Mouse (Mus musculus) v-Abl transformed pro-B cells (cell line): ENCODE data around the gene 1700037H04Rik.

Experiments
- in situ Hi-C, 2 experiments: fragments of 400-800 bp; cut with MboI; formaldehyde crosslinking; loops; one replicate each; pipeline ENCODE4 v1.15.1; 2025; ENCODE audit not compliant: unreplicated experiment in 2 of 2

Gene 1700037H04Rik

GRCm38 (mm10) chr2:131159938-131160581 is at the start of gene 1700037H04Rik:
Gene 1700037H04Rik (minus strand): TSS chr2:131160081.
- in situ Hi-C loops: no loop called here

- in situ Hi-C loops: loop anchor here in 1 of 2 experiments (5.0 kb wide), 1 partner anchor 43 kb away; no protein-coding TSS in a partner anchor
Measured at GRCm38 (mm10) chr2:131209125-131209795, 49.4 kb upstream of the 1700037H04Rik start.

GRCm38 (mm10) chr2:131208356-131208755 is 48.5 kb upstream of the 1700037H04Rik start:
- in situ Hi-C loops: loop anchor here in 1 of 2 experiments (5.0 kb wide), 1 partner anchor 44 kb away; no protein-coding TSS in a partner anchor

GRCm38 (mm10) chr2:131206778-131207177 is 46.9 kb upstream of the 1700037H04Rik start, which contains the start of gene Ap5s1:
Gene Ap5s1 (plus strand): TSS chr2:131207078.
- in situ Hi-C loops: loop anchor here in 1 of 2 experiments (5.0 kb wide), 1 partner anchor 46 kb away; no protein-coding TSS in a partner anchor

- in situ Hi-C loops: loop anchor here in 1 of 2 experiments (5.0 kb wide), 1 partner anchor 47 kb away; no protein-coding TSS in a partner anchor
Measured at GRCm38 (mm10) chr2:131205521-131206182, 45.8 kb upstream of the 1700037H04Rik start.

- in situ Hi-C loops: no loop called here
Measured at GRCm38 (mm10) chr2:131204410-131204981, 44.6 kb upstream of the 1700037H04Rik start.

- in situ Hi-C loops: no loop called here
Measured at GRCm38 (mm10) chr2:131203816-131204409, 44.0 kb upstream of the 1700037H04Rik start.

- in situ Hi-C loops: no loop called here
Measured at GRCm38 (mm10) chr2:131201262-131201661, 41.4 kb upstream of the 1700037H04Rik start.

- in situ Hi-C loops: no loop called here
Measured at GRCm38 (mm10) chr2:131200710-131201109, 40.8 kb upstream of the 1700037H04Rik start.

GRCm38 (mm10) chr2:131196606-131197316 is 36.9 kb upstream of the 1700037H04Rik start:
- in situ Hi-C loops: no loop called here

- in situ Hi-C loops: no loop called here
Measured at GRCm38 (mm10) chr2:131191005-131191390, 31.1 kb upstream of the 1700037H04Rik start.

GRCm38 (mm10) chr2:131190344-131191004 is 30.6 kb upstream of the 1700037H04Rik start:
- in situ Hi-C loops: no loop called here

GRCm38 (mm10) chr2:131189521-131190309 is 29.8 kb upstream of the 1700037H04Rik start:
- in situ Hi-C loops: no loop called here

- in situ Hi-C loops: no loop called here
Measured at GRCm38 (mm10) chr2:131188311-131188710, 28.4 kb upstream of the 1700037H04Rik start.

- in situ Hi-C loops: no loop called here
Measured at GRCm38 (mm10) chr2:131187602-131187922, 27.7 kb upstream of the 1700037H04Rik start.

GRCm38 (mm10) chr2:131186771-131187601 is 27.1 kb upstream of the 1700037H04Rik start, which contains the start of the genes Cdc25b and Spef1:
Gene Cdc25b (plus strand): TSS chr2:131186949.
Gene Spef1 (minus strand): TSS chr2:131187282.
- in situ Hi-C loops: no loop called here

- in situ Hi-C loops: no loop called here
Measured at GRCm38 (mm10) chr2:131186343-131186742, 26.5 kb upstream of the 1700037H04Rik start.
